Mouse (Mus musculus) right cerebral cortex, postnatal 4 days (tissue): ENCODE data around the gene Vps37b.

Experiments
- DNase-seq: peaks from one replicate; pipeline ENCODE4 v3.0.0-alpha.2; 2022

Vps37b gene

DNA sequence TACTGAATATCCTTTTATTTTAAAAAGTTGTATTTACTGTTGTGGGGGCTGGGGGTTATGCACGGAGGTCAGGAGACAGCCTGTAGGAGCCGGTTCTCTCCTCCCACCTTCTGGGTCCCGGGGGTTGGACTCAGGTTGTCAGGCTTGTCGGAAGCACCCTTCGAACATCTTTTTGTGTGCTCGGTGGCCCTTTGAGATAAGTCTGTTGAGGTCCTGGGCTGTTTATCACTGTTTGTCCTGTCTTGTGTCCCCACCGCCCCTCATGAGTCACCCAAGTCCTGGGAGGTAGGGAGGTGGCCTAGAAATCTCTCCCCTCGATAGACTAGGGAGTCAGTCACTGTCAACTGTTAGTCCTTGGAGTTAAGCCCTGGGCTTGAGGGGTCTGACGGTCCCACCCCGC lies 33.7 kb downstream of the Vps37b start:
- no peak for DNase-seq

DNA sequence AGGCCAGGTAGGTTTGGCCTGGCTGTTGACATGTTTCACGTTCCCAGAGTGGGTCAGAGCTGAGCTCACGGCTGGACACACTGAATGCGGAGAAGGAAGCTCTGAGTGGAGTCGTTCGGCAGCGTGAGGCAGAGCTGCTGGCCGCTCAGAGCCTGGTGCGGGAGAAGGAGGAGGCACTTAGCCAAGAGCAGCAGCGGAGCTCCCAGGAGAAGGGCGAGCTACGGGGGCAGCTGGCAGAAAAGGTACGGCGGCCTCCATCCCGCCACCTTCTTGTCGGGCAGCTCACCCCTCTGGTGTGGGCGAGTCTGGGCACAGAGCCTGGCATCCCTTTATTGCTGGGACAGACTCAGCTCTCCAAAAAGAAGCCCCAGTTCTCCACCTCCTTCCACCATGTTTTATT lies 34.3 kb downstream of the Vps37b start:
- DNase-seq = no peak

GRCm38 (mm10) chr5:123997211-123997751 lies 34.8 kb downstream of the Vps37b start:
- DNase-seq = no peak

DNA sequence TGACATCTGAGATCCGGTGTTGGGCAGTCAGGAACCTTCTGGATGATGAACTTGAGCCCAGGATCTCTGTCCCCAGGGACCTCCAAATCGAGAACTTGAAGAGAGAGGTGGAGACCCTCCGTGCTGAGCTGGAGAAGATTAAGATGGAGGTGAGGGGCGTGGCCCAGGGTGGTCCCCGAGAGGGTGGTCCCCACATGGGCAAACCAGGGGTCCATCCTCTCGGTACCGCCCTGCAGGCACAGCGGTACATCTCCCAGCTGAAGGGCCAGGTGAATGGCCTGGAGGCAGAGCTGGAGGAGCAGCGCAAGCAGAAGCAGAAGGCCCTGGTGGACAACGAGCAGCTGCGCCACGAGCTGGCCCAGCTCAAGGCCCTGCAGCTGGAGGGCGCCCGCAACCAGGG lies 35.4 kb downstream of the Vps37b start:
- no peak for DNase-seq

- DNase-seq = peak; percentile 69
These were observed 35.9 kb downstream of the Vps37b start for GRCm38 (mm10) chr5:123996194-123996593.

DNA sequence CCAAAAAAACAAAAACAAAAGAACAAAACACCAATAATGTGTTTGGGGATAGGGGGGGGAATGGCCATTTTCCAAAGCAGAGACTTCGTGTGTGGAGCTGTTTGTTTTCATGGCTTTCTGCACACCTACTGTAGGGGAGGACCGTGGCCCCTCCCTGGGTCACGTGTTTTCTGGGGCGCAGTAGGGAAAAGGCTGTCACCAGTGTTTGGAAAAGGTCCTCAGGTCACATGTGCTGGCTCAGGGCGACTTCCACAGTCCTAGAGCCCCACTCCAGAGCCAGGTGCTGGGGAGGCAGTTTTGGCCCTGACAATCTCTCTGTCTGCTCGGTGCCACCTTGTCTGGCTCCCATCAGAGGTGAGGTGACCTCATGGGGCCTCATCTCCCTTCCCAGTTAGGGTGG lies 36.7 kb downstream of the Vps37b start:
- no peak for DNase-seq

DNA sequence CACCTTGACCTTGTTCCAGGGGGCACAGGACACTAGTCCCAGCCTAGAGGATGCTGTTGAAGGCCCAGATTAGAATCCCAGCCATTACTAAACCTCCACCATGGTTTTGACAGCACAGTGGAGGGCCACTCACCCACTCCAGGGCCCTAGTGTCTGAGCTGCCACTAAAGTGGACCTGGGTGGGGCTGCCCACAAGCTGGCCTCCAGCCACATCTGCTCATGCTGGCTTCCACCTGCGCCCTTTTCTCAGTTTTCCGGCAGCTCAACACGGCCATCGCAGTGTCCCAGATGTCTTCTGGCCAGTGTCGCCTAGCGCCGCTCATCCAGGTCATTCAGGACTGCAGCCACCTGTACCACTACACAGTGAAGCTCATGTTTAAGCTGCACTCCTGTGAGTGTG lies 37.6 kb downstream of the Vps37b start:
- DNase-seq = no peak

- peak; percentile 82 for DNase-seq
These were observed 38.6 kb downstream of the Vps37b start for GRCm38 (mm10) chr5:123993263-123994036.

DNA sequence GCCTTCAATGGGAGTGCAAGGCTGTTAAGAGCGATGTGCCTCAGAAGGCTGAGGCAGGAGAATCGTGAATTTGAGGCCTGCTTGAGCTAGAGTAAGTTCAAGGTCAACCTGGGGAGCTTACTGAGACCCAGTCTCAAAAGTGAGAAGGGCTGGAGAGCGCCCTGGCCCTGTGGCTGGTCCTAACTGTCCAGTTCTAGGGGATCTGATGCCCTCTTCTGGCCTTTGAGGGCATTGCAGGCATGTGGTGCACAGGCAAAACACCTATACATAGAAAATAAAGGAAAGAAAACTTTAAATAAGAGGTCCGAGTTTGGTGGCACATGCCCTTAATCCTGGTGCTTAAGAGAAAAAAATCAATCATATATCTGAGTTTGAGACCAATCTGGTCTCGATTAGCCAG lies 39.3 kb downstream of the Vps37b start:
- DNase-seq = peak; percentile 90

DNA sequence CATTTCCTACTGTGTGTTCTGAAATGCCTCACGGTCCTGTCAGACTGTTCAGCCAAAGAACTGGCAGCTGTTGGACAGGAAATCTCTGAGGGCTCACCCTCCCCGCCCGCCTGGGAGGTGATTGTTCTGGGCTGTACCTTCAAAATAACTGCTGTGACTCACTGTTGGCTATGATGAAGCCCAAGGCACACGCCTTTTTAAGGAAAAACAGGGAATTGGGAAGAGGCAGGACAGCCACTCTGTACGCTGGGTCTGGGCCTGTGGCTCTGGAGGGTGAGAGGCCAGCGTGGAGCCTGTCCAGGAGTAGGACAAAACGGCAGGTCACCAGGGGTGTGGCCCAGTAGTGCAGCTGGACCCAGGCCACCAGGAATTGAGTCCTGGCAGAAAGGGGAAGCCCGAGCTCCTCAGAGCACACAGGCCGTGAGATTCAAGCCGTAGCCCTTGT lies 39.9 kb downstream of the Vps37b start:
- DNase-seq = no peak

DNA sequence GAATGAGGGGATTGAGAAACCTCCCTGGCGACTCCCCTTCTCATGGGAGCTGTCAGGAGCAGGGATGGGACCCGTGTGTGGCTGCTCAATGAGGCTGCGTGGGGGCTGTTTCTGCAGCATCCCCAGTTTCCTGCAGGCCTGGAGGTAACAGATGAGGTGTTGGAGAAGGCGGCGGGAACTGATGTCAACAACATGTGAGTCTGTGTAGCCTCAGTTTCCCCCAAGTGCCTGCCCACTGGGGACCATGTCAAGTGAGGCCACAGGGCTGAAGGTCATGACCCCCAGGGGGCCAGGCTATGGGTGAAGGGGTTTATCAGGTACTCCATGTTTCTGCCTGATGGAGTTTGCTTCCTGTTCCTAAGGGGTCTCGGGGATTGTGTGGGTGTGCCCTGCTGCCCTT lies 40.7 kb downstream of the Vps37b start:
- no peak for DNase-seq

DNA sequence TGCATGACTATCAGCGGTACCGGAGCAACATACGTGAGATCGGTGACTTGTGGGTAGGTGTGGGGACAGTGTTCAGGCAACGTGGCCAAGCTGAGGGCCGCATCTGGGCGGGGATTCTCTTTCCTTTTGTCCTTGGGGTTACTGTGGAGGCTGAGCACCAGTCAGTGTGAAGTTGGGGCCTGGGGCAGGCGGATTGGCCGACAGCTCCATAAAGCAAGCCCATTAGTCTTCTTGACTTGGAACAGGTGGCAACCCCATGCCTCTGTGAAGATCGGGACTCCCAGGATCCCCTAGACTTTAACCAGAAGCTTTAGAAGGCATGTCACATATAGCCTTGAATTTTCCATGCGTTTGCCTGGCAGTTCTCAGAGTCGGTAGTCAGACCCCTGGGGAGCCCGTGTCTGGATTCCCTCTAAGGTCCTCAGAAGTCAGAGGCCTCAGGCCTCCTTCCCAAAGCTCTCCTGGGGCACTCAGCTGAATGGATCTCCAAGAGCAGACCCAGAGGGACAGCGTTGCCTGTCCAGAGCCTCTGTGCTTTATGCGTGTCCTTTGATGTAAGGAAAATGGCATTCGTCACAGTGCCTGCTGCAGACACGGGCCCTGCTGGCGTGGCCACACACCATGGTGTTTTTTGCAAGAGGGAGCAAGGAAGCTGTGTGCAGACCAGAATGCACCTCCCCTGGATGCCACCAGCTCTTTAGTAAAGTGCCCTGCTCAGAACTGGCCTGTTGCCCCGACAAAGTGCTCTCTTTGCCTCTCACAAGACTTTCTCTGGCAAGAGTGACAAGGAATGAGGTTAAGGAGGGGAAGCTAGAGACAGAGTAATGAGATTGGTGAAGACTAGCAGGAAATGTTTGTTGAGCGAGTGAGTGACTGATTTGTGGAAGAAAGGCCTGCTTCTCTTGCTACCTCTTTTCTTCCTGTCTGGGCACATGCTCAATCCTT lies 41.9 kb downstream of the Vps37b start:
- DNase-seq = no peak

DNA sequence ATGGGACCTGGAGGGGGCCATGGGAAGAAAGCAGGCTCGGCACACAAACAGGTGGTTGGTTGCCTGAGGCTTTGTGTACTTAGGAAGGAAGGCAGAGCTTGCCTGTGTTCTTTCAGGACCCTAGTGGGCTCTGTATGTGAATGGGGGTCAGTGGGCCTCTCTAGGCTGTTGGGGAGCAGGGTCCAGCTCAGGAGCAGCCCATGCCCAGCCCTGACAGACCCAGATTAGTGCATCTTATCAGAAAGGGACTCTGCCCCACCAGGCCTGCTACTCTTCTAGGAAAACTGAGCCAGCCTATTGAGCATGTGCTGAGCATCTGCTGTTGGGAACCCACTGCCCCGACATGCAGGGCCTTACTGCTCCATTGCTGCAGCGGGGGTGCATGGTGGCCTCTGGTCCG lies 44.6 kb downstream of the Vps37b start:
- no peak for DNase-seq

- DNase-seq = no peak
These were observed 45.1 kb downstream of the Vps37b start for GRCm38 (mm10) chr5:123986925-123987324.

DNA sequence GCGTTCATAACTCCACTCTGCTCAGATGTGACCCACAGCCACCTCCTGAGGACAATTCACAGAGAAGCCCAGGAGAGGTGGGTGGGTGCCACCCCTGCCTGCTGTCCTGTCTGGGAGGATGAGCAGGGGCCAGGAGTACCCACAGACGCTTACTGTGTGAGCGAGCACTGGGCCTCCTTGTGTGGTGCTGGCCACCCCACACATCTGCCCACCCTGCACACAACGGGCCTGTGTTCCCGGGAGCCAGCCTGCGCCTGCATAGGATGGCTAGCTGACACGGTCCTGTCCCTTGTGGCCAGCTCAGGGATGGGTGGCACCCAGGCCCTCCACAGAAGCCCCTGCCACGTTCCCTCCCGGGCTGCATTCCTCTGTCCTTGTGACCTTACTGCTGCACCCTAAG lies 46.6 kb downstream of the Vps37b start:
- no peak for DNase-seq

- DNase-seq = no peak
These were observed 49.2 kb downstream of the Vps37b start for GRCm38 (mm10) chr5:123982838-123983237.

DNA sequence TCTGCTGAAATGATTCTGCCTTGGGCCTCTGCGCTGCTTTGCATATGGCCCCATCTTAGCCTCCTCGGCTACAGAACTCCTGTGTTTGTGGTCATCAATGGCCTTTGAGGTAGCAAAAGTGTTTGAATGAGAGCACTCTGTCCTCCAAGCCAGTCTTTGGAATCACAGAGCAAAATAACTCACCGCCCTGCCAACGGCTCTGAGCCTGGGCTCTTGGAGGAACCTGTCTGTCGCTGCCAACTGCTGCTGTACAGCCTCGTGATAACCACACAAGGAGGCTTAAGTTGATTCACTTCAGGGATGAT lies 50.9 kb downstream of the Vps37b start:
- DNase-seq = no peak

DNA sequence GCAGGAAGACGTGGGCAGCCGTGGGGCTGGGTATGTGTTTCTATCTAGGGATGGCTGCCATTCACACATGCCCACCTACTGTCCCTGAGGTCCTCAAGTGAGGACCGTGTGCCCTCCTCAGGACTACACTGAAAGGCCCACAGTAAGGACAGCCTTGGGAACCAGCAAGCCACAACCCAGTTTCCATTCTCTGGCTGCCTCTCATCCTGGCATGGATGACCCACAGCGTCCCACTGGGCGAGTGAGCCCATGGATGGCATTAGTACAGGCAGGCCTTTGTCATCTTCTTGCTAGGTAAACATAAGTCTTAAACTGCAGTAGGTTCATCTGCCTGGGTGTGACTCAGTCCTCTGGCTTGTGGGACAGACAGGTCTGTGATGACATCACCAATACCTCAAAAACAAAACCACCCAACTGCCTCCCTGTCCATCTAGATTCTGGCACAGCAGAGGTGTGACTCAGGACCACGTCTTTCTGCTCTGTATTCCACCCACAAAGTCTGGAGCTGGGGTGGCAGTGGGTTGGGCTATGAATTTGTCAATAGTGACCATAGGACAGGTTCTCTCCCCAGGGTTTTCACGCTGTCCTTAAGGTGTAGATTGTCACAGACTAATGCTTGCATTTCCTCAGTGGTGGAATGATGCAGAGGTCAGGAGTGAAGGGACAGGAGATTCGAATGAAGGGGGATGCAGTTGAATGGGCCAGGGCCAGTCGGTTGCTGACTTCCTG lies 51.4 kb downstream of the Vps37b start:
- DNase-seq = no peak

DNA sequence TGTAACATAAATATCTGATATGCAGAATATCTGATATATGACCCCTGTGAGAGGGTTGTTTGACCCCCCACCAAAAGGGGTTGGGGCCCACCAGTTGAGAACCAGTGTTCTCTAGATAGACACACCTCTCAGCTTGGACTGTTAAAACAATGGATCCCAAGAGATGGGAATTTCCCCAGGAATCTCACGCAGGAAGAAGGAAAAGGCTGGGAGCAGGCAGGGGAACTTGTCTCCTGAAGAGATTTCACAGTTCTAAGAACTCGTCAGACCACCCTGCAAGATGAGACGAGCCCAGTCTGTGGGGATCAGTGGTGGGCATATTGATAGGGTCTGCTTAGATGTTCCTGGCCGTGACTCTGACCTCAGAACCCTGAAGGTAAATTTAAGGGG lies 52.1 kb downstream of the Vps37b start:
- no peak for DNase-seq

- no peak for DNase-seq
These were observed 52.7 kb downstream of the Vps37b start for GRCm38 (mm10) chr5:123979221-123979979.

DNA sequence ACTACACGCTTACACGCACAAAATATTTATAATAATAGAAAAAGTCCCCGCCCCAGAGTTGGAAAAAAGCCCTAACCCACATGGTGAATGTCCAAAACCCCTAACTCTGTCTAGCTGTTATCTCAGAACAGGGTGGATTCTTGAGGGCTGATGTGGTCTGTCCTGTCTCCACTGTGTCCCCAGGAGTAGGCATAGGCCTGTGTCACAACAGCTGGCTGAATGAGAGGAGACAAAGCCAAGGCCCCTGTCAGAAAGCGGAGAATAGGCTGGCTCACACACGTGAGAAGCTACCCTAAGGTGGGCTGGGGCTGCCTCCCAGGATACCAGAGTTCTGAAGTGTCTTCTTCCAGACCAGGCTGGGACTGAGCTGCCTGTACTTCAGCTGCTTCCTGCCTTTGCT lies 53.9 kb downstream of the Vps37b start:
- DNase-seq = no peak

GRCm38 (mm10) chr5:123977231-123977630 lies 54.8 kb downstream of the Vps37b start:
- DNase-seq = no peak
